Mouse (Mus musculus) hindbrain, embryonic 15.5 days (tissue): ENCODE measurements around the gene Syn3. TPM values are rescaled to one million over a fixed set of nuclear protein-coding genes. Genes with fewer than 3 reads are reported as not detected.
A peak's percentile ranks its signal among the peaks of the same experiment; 100 is the strongest.

Experiments
- ATAC-seq: fragments of 200-750 bp; cut with Nextera tagmentation; 2 replicates; pipeline ENCODE4 v1.8.0; 2017; ENCODE audit warnings: low read depth, moderate number of reproducible peaks, moderate TSS enrichment; ENCODE audit not compliant: low FRiP score
- H3K27ac ChIP-seq: fragments of 300-500 bp; sonication (generic); replicated peaks from 2 replicates; pipeline ENCODE4 v1.5.1; 2015; ENCODE audit warnings: mild to moderate bottlenecking, inconsistent platforms
- H3K27me3 ChIP-seq: fragments of 300-500 bp; sonication (generic); 2 replicates; pipeline ENCODE4 v1.6.1; 2015; ENCODE audit warnings: control low read depth, inconsistent platforms
- H3K36me3 ChIP-seq: fragments of 300-500 bp; sonication (generic); 2 replicates; pipeline ENCODE4 v1.6.1; 2015; ENCODE audit warnings: control low read depth, inconsistent platforms
- H3K4me1 ChIP-seq: fragments of 300-500 bp; sonication (generic); replicated peaks from 2 replicates; pipeline ENCODE4 v1.6.1; 2015; ENCODE audit warnings: control low read depth, inconsistent platforms
- H3K4me2 ChIP-seq: fragments of 300-500 bp; sonication (generic); 2 replicates; pipeline ENCODE4 v1.6.1; 2015; ENCODE audit warnings: moderate library complexity, mild to moderate bottlenecking, inconsistent platforms
- H3K4me3 ChIP-seq: fragments of 300-500 bp; sonication (generic); 2 replicates; pipeline ENCODE4 v1.5.1; 2015; ENCODE audit warnings: mild to moderate bottlenecking, inconsistent platforms
- H3K9ac ChIP-seq: fragments of 300-500 bp; sonication (generic); 2 replicates; pipeline ENCODE4 v1.6.1; 2015; ENCODE audit warnings: inconsistent platforms
- H3K9me3 ChIP-seq: fragments of 300-500 bp; sonication (generic); 2 replicates; pipeline ENCODE4 v1.6.1; 2016; ENCODE audit warnings: control low read depth, inconsistent platforms
- WGBS: fragments of 180-500 bp; shearing (Covaris S2); methylation state at CpG from one replicate; pipeline ENCODE4 v1.1.7; 2015; 5-methylcytosine and 5-hydroxymethylcytosine counted together
- polyA plus RNA-seq: library from polyadenylated mRNA; unstranded; fragments of >200 nt; fragmentation: Nextera tagmentation; extraction: Ambion mirVana; gene quantifications from 2 replicates; pipeline ENCODE4 v1.2.1, GENCODE M21; 2015

Gene Syn3
- polyA plus RNA-seq, 1 experiment from 2014 or later = 30.1 TPM

- Histone ChIP-seq H3K9me3 (no peaks in the 10 kb centered on the region), H3K4me1 (peaks cover 15% of the 10 kb centered on the region), H3K27ac (no peak overlapping the region), H3K4me2 (no peak overlapping the region), H3K36me3 (no peaks in the 10 kb centered on the region; the same call in 1 of the 2 replicates), H3K9ac (no peak overlapping the region), H3K4me3 (no peak overlapping the region), H3K27me3 (no peaks in the 10 kb centered on the region)
- WGBS = 86% methylated on average over 2 of the region's 2 CpGs
- no peak for ATAC-seq
Observed at GRCm38 (mm10) chr10:86328691-86329090, 170.0 kb downstream of the Syn3 start.

- Histone ChIP-seq H3K9ac (no peak overlapping the region), H3K36me3 (no peaks in the 10 kb centered on the region; the same call in 1 of the 2 replicates), H3K4me2 (no peak overlapping the region), H3K9me3 (no peaks in the 10 kb centered on the region), H3K27ac (no peak overlapping the region), H3K4me1 (peaks cover 14% of the 10 kb centered on the region), H3K27me3 (no peaks in the 10 kb centered on the region), H3K4me3 (no peak overlapping the region)
- no peak for ATAC-seq
- WGBS = 90% methylated on average over 4 of the region's 4 CpGs
Observed at GRCm38 (mm10) chr10:86328143-86328542, 170.6 kb downstream of the Syn3 start.

DNA sequence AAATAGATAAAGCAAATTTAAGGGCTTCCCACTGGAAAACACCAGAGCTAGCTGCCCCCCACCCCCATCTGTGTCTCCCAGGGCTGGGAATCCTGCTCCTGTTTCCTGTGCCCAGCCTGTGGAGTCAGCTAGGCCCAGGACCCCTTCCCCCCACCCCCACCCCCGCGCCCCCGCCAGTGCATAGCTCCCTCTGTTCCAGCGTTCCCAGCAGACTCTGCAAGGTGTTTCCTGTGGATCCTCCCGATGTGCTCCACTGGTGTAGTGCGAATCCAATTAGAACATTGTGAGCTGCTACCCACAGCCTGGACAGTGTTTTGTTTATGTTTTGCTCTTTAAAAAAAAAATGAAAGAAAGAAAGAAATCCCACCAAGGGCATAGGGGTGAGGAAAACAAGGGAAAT, 173.4 kb downstream of the Syn3 start:
- Histone ChIP-seq H3K9ac (no peak overlapping the region), H3K4me1 (peaks cover 8% of the 10 kb centered on the region; the same call in 1 of the 2 replicates), H3K27me3 (no peaks in the 10 kb centered on the region), H3K36me3 (no peaks in the 10 kb centered on the region), H3K4me3 (no peak overlapping the region), H3K9me3 (no peaks in the 10 kb centered on the region), H3K4me2 (no peak overlapping the region), H3K27ac (no peak overlapping the region)
- WGBS = 45% methylated on average over 6 of the region's 6 CpGs
- ATAC-seq = no peak

DNA sequence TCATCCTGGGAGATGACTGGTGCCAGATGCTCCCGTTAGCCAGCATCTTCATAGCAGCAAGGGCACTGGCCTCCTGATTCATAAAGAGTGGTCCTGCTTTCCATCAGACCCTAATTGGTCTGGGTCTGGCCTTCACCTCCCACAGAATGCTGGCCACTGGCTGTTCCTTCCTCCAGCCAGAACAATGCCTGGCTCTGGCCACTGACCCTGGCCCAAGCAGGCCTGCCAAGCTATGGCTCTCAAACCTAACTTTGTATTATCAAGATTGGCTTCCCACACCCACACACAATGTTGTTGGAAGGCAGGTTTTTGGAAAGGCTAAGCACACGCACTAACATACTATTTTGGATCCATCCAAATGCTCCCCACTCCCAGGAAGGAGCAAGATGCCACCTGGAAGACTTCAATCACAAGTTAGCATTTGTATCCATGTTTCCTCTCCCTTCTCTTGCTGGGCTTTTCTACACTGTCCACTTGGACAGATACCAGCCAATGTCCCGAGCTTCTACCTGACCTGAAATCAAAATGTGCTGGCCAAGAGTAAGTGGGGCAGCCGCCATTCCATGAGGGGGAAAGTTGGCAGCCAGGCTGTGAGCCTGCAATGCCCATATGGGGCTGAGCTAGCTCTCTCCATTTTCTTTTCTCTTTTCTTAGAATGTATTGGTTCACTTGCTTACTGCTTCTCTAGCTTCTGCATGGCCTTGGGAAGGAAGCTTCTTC, 175.3 kb downstream of the Syn3 start:
- H3K4me3 ChIP-seq = no peak overlapping the region
- H3K27ac ChIP-seq = no peak overlapping the region; the same call in 1 of the 2 replicates
- H3K4me1 ChIP-seq = peaks cover 22% of the 10 kb centered on the region
- no peaks in the 10 kb centered on the region for H3K36me3 ChIP-seq
- no peaks in the 10 kb centered on the region for H3K9me3 ChIP-seq
- no peaks in the 10 kb centered on the region for H3K27me3 ChIP-seq
- peak; percentile 43; the same call in 1 of the 2 replicates for ATAC-seq
- no peak overlapping the region for H3K4me2 ChIP-seq
- WGBS = 76% methylated on average over 4 of the region's 4 CpGs
- H3K9ac ChIP-seq = no peak overlapping the region

- H3K36me3 ChIP-seq = no peaks in the 10 kb centered on the region
- H3K27ac ChIP-seq = no peak overlapping the region
- H3K4me2 ChIP-seq = no peak overlapping the region
- H3K9ac ChIP-seq = no peak overlapping the region
- ATAC-seq = no peak
- no peaks in the 10 kb centered on the region for H3K27me3 ChIP-seq
- no peaks in the 10 kb centered on the region for H3K9me3 ChIP-seq
- WGBS = 72% methylated on average over 1 of the region's 1 CpGs
- peaks cover 34% of the 10 kb centered on the region for H3K4me1 ChIP-seq
- no peak overlapping the region for H3K4me3 ChIP-seq
Observed at GRCm38 (mm10) chr10:86322006-86322405, 176.7 kb downstream of the Syn3 start.

DNA sequence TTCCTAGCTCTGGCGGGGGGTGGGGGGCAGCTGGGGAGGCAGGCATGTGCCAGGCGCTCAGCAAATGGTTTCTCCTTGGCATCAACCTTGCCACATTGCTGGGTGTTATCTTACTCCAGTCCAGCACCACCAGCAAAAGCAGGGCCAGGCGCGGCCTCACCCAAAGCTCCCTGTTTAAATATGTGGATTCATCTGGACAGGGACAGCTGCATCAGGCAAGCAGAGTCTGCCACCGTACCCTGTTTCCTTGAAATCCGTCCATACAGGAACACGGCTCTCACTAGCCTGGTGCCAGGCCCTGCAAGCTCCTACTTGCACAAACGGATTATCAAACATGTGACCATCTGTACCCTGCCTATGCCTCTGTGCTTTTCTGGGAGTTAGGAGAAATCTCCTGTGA, 177.5 kb downstream of the Syn3 start:
- no peak overlapping the region for H3K9ac ChIP-seq
- 75% methylated on average over 8 of the region's 8 CpGs for WGBS
- no peak overlapping the region for H3K4me2 ChIP-seq
- no peaks in the 10 kb centered on the region for H3K27me3 ChIP-seq
- no peaks in the 10 kb centered on the region for H3K36me3 ChIP-seq
- H3K9me3 ChIP-seq = no peaks in the 10 kb centered on the region
- H3K4me1 ChIP-seq = peaks cover 35% of the 10 kb centered on the region
- no peak overlapping the region for H3K27ac ChIP-seq
- no peak overlapping the region for H3K4me3 ChIP-seq
- ATAC-seq = no peak

DNA sequence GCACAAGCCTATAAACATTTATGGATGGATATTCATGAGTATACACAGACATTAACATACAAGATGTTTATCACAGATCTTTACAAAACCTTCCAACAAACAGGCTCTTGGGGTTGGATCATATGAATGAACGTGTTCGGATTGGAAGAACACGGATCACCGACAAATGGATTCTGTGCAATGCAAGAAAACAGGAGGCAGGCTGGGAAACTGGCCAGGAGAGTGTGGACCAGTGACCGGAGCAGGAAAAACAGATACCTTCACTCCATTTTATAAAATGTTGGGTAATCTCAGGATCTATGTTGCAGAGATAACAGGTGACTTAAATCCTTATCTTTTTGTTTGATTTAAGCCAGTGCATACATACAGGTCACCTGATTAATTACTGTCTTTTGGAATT, 178.5 kb downstream of the Syn3 start:
- no peak for ATAC-seq
- no peaks in the 10 kb centered on the region for H3K27me3 ChIP-seq
- no peaks in the 10 kb centered on the region for H3K36me3 ChIP-seq
- WGBS = 71% methylated on average over 5 of the region's 5 CpGs
- no peak overlapping the region for H3K9ac ChIP-seq
- no peak overlapping the region for H3K27ac ChIP-seq
- H3K9me3 ChIP-seq = no peaks in the 10 kb centered on the region
- H3K4me2 ChIP-seq = no peak overlapping the region
- peaks cover 39% of the 10 kb centered on the region for H3K4me1 ChIP-seq
- no peak overlapping the region for H3K4me3 ChIP-seq

DNA sequence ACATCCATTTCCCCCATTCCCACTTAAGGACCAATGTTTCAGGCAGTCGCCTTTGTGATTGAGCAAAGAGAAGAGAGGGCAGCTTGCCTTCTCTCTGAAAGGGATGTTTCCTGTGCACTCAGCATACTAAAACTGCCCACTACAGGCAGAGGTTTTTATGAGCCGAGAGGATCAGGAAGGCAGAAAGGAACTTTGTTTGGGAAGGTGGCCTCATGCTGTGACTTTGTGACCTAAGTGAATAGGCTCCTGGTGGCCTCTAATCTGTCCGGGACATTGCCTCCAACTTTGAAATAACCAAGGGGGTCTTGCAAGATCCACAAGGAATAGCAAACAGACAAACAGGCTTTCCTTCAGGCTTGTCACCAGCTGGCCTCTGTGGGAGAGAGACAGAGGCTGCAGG, 179.2 kb downstream of the Syn3 start:
- ATAC-seq = no peak
- Histone ChIP-seq H3K27ac (no peak overlapping the region; the same call in 1 of the 2 replicates), H3K9me3 (no peaks in the 10 kb centered on the region), H3K4me2 (no peak overlapping the region), H3K9ac (no peak overlapping the region), H3K4me3 (no peak overlapping the region), H3K36me3 (no peaks in the 10 kb centered on the region), H3K4me1 (peaks cover 39% of the 10 kb centered on the region), H3K27me3 (no peaks in the 10 kb centered on the region)
- 4% methylated on average over 3 of the region's 3 CpGs for WGBS

- H3K4me1 ChIP-seq = peaks cover 39% of the 10 kb centered on the region
- H3K27ac ChIP-seq = no peak overlapping the region
- no peaks in the 10 kb centered on the region for H3K9me3 ChIP-seq
- no peaks in the 10 kb centered on the region for H3K27me3 ChIP-seq
- peak; percentile 27; the same call in 1 of the 2 replicates for ATAC-seq
- 73% methylated on average over 5 of the region's 5 CpGs for WGBS
- H3K36me3 ChIP-seq = no peaks in the 10 kb centered on the region
- H3K4me3 ChIP-seq = no peak overlapping the region
- H3K9ac ChIP-seq = no peak overlapping the region
- H3K4me2 ChIP-seq = no peak overlapping the region
Observed at GRCm38 (mm10) chr10:86318552-86319140, 180.1 kb downstream of the Syn3 start.

GRCm38 (mm10) chr10:86317633-86318032, 181.1 kb downstream of the Syn3 start:
- Histone ChIP-seq H3K36me3 (no peaks in the 10 kb centered on the region), H3K27ac (no peak overlapping the region), H3K4me2 (no peak overlapping the region), H3K9ac (no peak overlapping the region), H3K9me3 (no peaks in the 10 kb centered on the region), H3K4me3 (no peak overlapping the region), H3K27me3 (no peaks in the 10 kb centered on the region), H3K4me1 (peaks cover 39% of the 10 kb centered on the region)
- 57% methylated on average over 7 of the region's 7 CpGs for WGBS
- no peak for ATAC-seq

GRCm38 (mm10) chr10:86315513-86315912, 183.2 kb downstream of the Syn3 start:
- H3K27ac ChIP-seq = no peak overlapping the region
- WGBS = 54% methylated on average over 3 of the region's 3 CpGs
- no peak for ATAC-seq

GRCm38 (mm10) chr10:86313448-86313847, 185.2 kb downstream of the Syn3 start:
- no peak for ATAC-seq
- H3K36me3 ChIP-seq = no peaks in the 10 kb centered on the region
- no peak overlapping the region for H3K9ac ChIP-seq
- H3K27ac ChIP-seq = no peak overlapping the region
- peaks cover 19% of the 10 kb centered on the region for H3K4me1 ChIP-seq
- WGBS = 90% methylated on average over 1 of the region's 1 CpGs
- no peaks in the 10 kb centered on the region for H3K9me3 ChIP-seq
- H3K4me2 ChIP-seq = no peak overlapping the region
- H3K27me3 ChIP-seq = no peaks in the 10 kb centered on the region
- no peak overlapping the region for H3K4me3 ChIP-seq

More at GRCm38 (mm10) chr10:86315513-86315912, 183.2 kb downstream of the Syn3 start:
- H3K4me2 ChIP-seq = no peak overlapping the region
- H3K9me3 ChIP-seq = no peaks in the 10 kb centered on the region
- peaks cover 34% of the 10 kb centered on the region for H3K4me1 ChIP-seq
- no peaks in the 10 kb centered on the region for H3K27me3 ChIP-seq
- no peak overlapping the region for H3K9ac ChIP-seq
- H3K4me3 ChIP-seq = no peak overlapping the region
- no peaks in the 10 kb centered on the region for H3K36me3 ChIP-seq
